Mouse (Mus musculus) NIH3T3 (cell line): ENCODE results near the gene Sema3f.

Experiments
- DNase-seq: peaks from one replicate; pipeline ENCODE4 v3.0.0-alpha.2; 2012; ENCODE audit warnings: low read depth

Sema3f gene

DNA sequence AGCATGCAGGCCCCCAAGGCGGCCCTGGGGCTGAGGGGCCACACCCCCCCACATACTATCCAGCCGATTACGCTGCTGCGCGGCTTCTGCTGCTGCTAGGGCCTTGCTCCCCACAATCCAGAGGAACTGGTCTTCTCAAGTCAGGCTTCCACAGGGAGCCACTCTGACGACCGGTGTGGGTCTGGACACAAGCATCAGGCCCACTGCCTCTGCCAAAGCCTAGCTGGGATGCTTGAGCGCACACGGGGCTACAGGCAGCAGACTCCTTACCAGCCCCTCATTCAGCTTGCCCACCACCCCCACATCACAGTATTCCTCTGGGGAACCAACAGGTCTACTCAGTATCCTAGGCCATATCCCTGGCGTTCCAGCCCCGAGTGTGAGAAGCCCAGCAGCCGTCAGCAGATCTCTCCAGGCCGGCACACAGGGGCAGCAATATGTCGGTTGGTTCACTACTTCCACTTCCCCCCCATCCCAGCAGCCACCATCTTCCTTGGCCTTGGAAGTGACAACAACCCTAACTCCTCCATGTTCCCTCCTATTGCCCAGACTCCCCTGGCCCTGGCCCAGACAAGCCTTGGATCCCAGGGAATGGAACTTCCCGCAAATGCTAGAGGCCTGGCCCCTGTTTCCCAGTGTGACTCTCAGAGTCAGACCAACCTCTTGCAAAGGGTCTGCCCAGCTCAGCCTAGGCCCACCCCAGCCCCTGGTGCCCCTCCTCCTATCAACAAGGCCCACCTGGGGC is 76.4 kb downstream of the Sema3f start:
- DNase-seq, result peak; percentile 45

DNA sequence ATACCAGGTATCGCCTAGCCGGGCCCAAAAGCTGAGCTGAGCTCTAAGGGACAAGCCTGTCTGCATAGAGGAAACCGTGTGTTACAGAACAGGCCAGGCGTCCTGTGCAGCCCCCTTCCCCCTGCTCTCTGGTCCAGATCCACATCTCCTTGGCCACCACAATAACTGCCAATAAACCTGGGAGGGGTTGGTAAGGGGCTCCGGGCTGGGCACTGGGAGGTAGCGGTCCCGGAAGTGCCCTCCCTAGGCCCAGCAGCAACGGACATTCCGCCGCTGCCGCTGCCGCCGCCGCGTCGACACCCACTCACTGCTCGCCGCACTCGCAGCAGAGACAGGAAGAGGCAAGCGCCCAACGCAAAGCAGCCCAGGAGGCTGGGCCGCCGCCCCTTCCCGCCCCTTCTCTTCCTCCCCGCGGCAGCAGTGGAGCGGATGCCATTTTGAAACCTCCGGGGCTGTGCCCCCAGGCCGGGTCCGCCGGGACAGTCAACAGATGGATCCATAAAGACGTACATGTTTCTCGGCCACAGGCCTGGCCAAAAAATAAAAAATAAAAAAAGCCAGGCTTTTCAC is 77.1 kb downstream of the Sema3f start:
- peak; percentile 88 for DNase-seq

DNA sequence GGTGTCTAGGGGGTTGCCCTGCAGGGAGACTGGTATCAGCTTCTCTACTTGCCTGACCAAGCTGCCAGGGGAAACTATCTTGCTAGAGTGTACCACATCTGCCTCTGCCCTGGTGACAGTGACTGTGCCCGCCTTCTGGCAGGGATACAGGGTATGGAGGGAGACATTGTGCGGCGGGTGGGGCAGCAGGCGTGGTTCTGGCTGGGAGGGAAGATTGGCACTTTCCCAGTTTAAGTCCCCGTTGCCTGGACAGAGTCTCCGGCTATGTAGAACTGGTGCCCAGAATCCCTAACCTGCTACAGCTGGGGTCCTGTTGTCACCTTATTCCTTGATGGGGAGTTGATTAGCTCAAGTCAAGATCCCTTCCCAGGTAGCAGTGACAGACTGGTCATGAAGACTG is 77.8 kb downstream of the Sema3f start:
- peak; percentile 41 for DNase-seq

DNA sequence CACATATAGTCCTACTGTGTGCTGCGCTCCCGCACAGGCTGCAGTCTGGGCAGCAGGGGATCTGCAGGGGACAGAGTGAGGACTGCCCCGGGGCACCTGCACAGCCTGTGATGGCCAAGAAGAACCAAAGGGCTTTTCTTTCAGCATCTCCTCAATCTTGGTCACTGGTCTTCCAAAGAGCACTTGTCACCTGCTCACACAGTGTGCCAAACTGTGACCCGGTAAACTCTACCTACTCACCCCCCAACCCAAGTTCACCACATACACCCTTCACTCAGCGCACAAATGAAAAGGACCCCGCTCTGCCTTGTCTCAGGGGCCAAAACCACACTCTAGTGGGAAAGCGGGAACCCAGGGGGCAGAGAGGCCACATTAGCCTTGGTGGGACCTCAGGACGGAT is 78.4 kb downstream of the Sema3f start:
- DNase-seq, result no peak
